Mouse (Mus musculus) lung, postnatal 4 days (tissue): ENCODE measurements around the gene Tagln3.

ENCODE experiments used
- DNase-seq, 2 experiments: peaks; one replicate each; pipeline ENCODE4 v3.0.0; 2021

The Tagln3 gene

GRCm38 (mm10) chr16:45718296-45718695, 6.1 kb downstream of the Tagln3 start:
- no peak for DNase-seq

- DNase-seq, result no peak
Measured at GRCm38 (mm10) chr16:45714489-45715150, 9.8 kb downstream of the Tagln3 start.

- DNase-seq, result no peak
Measured at GRCm38 (mm10) chr16:45713878-45714277, 10.5 kb downstream of the Tagln3 start.

GRCm38 (mm10) chr16:45713261-45713660, 11.1 kb downstream of the Tagln3 start:
- DNase-seq, result no peak

GRCm38 (mm10) chr16:45711263-45711662, 13.1 kb downstream of the Tagln3 start:
- no peak for DNase-seq

- DNase-seq, result no peak
Measured at GRCm38 (mm10) chr16:45699301-45699700, 25.1 kb downstream of the Tagln3 start.

- DNase-seq, result no peak
Measured at GRCm38 (mm10) chr16:45697996-45698395, 26.4 kb downstream of the Tagln3 start.

- DNase-seq, result no peak
Measured at GRCm38 (mm10) chr16:45695445-45696160, 28.8 kb downstream of the Tagln3 start.

- no peak for DNase-seq
Measured at GRCm38 (mm10) chr16:45693558-45693957, 30.9 kb downstream of the Tagln3 start, which contains the start of gene Tmprss7. Gene Tmprss7, minus strand, starts transcription at chr16:45693658.

- no peak for DNase-seq
Measured at GRCm38 (mm10) chr16:45692851-45693250, 31.6 kb downstream of the Tagln3 start.

GRCm38 (mm10) chr16:45690178-45690577, 34.2 kb downstream of the Tagln3 start:
- DNase-seq, result peak in 1 of 2 experiments; percentile 6

- DNase-seq, result no peak
Measured at GRCm38 (mm10) chr16:45686833-45687232, 37.6 kb downstream of the Tagln3 start.

- no peak for DNase-seq
Measured at GRCm38 (mm10) chr16:45685295-45685694, 39.1 kb downstream of the Tagln3 start.

GRCm38 (mm10) chr16:45684815-45685214, 39.6 kb downstream of the Tagln3 start:
- DNase-seq, result peak; percentile 40 to 78

GRCm38 (mm10) chr16:45676462-45676861, 47.9 kb downstream of the Tagln3 start:
- peak in 1 of 2 experiments; percentile 7 for DNase-seq

GRCm38 (mm10) chr16:45670005-45670404, 54.4 kb downstream of the Tagln3 start:
- no peak for DNase-seq

- no peak for DNase-seq
Measured at GRCm38 (mm10) chr16:45668178-45668577, 56.2 kb downstream of the Tagln3 start.

GRCm38 (mm10) chr16:45666136-45666535, 58.3 kb downstream of the Tagln3 start:
- DNase-seq, result peak; percentile 24 to 39

- no peak for DNase-seq
Measured at GRCm38 (mm10) chr16:45662381-45662780, 62.0 kb downstream of the Tagln3 start.
